Comparison of ENCODE assay signal across 17 mouse cellular contexts in the genomic region with DNA sequence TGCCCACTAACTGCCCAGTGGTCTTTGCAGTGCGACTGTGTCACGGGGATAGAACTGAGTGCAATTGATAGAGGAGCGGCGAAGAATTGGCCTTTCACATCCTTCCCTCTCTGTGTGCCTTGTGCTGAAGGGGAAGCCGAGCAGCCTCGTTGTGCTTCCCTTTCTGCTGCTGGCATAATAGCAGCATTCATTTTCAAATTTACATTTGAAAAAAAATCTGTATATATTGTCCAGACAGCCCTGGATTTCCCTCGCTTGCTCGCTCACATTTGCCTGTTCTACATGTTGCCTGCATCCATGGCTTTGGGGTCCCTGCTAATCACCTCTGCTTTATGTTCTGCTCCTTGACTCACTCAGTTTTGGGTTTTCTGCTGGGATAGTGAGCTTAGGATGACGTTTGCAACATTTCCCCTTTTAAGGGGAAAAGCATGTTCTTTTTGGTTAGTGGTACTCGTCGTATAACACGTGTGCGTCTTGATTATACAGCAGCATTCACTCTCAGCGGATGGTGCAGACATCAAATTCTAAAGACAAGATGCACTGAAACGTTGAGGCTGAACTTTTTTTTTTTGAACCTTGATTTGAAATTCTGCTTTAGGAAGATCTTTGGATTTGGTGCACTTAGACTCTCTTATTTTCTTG. TPM values are rescaled to one million over a fixed set of nuclear protein-coding genes. Genes with fewer than 3 reads are reported as not detected.
"Had no signal": no experiment of that assay in that cellular context is flagged by ENCODE, and none has a peak within 500 bp of the region (broad histone marks: within the 10 kb centered on the region; RNA-seq: fewer than 3 reads in every experiment).

No protein-coding gene starts in this region.

- H3K9ac ChIP-seq: kidney, embryonic 15.5 days; limb, embryonic 13.5 days; liver, embryonic 14.5 days; neural tube, embryonic 15.5 days had no signal

- H3K4me2 ChIP-seq: kidney, embryonic 15.5 days; limb, embryonic 13.5 days; neural tube, embryonic 15.5 days had no signal

- H3K27ac ChIP-seq: kidney, embryonic 15.5 days; limb, embryonic 13.5 days; liver, embryonic 14.5 days; neural tube, embryonic 15.5 days had no signal

- DNase-seq: kidney, adult 2 months; kidney, postnatal 25 days; left cerebral cortex, postnatal 4 days; lung, adult 18-20 months; right cerebral cortex, adult 18-20 months; thymus, postnatal 36 days had no signal

- H3K4me3 ChIP-seq: kidney, embryonic 15.5 days; limb, embryonic 13.5 days; myocyte; neural tube, embryonic 15.5 days had no signal

- H3K4me1 ChIP-seq: kidney, embryonic 15.5 days; limb, embryonic 13.5 days had no signal

- H3K9me3 ChIP-seq: kidney, embryonic 15.5 days; limb, embryonic 13.5 days; neural tube, embryonic 15.5 days had no signal

- H3K36me3 ChIP-seq: kidney, embryonic 15.5 days; limb, embryonic 13.5 days had no signal

- H3K27me3 ChIP-seq: kidney, embryonic 15.5 days; limb, embryonic 13.5 days; neural tube, embryonic 15.5 days had no signal

RNA-seq across cellular contexts. Expression of gene Gm11042, which starts 47.4 kb away (rescaled TPM):
- polyA plus RNA-seq: kidney, adult 2 months; kidney, embryonic 15.5 days; limb, embryonic 13.5 days; liver, adult 2 months; liver, embryonic 14.5 days; lung, embryonic 16.5 days; myocyte; neural tube, embryonic 11.5 days; neural tube, embryonic 15.5 days; spleen, adult 2 months; stomach, embryonic 16.5 days; thymus, postnatal 0 days had no signal
